Comparison of ENCODE assay signal across 9 mouse cellular contexts in genomic region chr5:130044201-130044695, GRCm38 (mm10). TPM values are rescaled to one million over a fixed set of nuclear protein-coding genes. Genes with fewer than 3 reads are reported as not detected.
DNase-seq lines count a peak whose midpoint lies in the region; ATAC-seq and TF ChIP-seq lines count a peak whose summit lies in the region.
"Had no signal": no experiment of that assay in that cellular context is flagged by ENCODE, and none has a peak within 500 bp of the region (broad histone marks: within the 10 kb centered on the region; RNA-seq: fewer than 3 reads in every experiment).

No protein-coding gene starts in this region.

- no peak overlapping the region for H3K4me3 ChIP-seq in kidney, embryonic 14.5 days (ENCODE audit: low read length)
- H3K4me3 ChIP-seq in liver, postnatal 0 days (ENCODE audit: low read depth, low read length): no peak overlapping the region
- no peak overlapping the region for H3K4me3 ChIP-seq in testis, adult 2 months (ENCODE audit: control insufficient read depth, low read depth, low read length)
- H3K4me3 ChIP-seq: stomach, embryonic 15.5 days had no signal

- TF ChIP-seq CTCF in liver, postnatal 0 days (IDR thresholded peaks at IDR 0.05; ENCODE audit: low read depth): peak; percentile 76
- peak; percentile 45; the same call in 1 of the 2 replicates for TF ChIP-seq CTCF in testis, adult 2 months (IDR thresholded peaks at IDR 0.05; ENCODE audit: control insufficient read depth, insufficient read depth, insufficient replicate concordance, low read depth, low read length)

- H3K9me3 ChIP-seq in kidney, embryonic 14.5 days (ENCODE audit: control insufficient read depth, low read length): no peaks in the 10 kb centered on the region
- no peaks in the 10 kb centered on the region for H3K9me3 ChIP-seq in liver, postnatal 0 days (ENCODE audit: low read length)
- H3K9me3 ChIP-seq: stomach, embryonic 15.5 days had no signal

- no peaks in the 10 kb centered on the region for H3K27me3 ChIP-seq in kidney, embryonic 14.5 days (ENCODE audit: control insufficient read depth, insufficient read depth, low read length)
- no peaks in the 10 kb centered on the region for H3K27me3 ChIP-seq in liver, postnatal 0 days (ENCODE audit: insufficient read depth, low read length)
- no peaks in the 10 kb centered on the region for H3K27me3 ChIP-seq in testis, adult 2 months (ENCODE audit: control insufficient read depth, insufficient read depth, low read length)
- H3K27me3 ChIP-seq: stomach, embryonic 15.5 days had no signal

- no peak for ATAC-seq in kidney, embryonic 14.5 days (ENCODE audit: low FRiP score, low TSS enrichment)
- peak; percentile 88 for ATAC-seq in liver, postnatal 0 days
- ATAC-seq in erythroid progenitor cell, adult 5-6 weeks (replicated peaks; ENCODE audit: low FRiP score, poor library complexity, severe bottlenecking): no peak

- no peak overlapping the region for H3K27ac ChIP-seq in kidney, embryonic 14.5 days (ENCODE audit: low read depth, low read length)
- H3K27ac ChIP-seq in liver, postnatal 0 days (ENCODE audit: low read depth): peak overlapping the region; percentile 74
- no peak overlapping the region for H3K27ac ChIP-seq in testis, adult 2 months (ENCODE audit: control insufficient read depth, insufficient read depth, low read depth, low read length)
- H3K27ac ChIP-seq: stomach, embryonic 15.5 days had no signal

- DNase-seq in kidney, adult 18-20 months: peak; percentile 53
- peak; percentile 89 for DNase-seq in NIH3T3 (ENCODE audit: low read depth)
- peak; percentile 85 to 87 for DNase-seq in cerebellum, postnatal 10 days
- peak; percentile 59 to 64 for DNase-seq in heart, postnatal 36 days
- peak; percentile 35 for DNase-seq in liver, postnatal 0 days

- peaks cover 65% of the 10 kb centered on the region for H3K36me3 ChIP-seq in kidney, embryonic 14.5 days (ENCODE audit: control insufficient read depth, insufficient read depth, low read length)
- H3K36me3 ChIP-seq in liver, postnatal 0 days (replicated peaks; ENCODE audit: insufficient read depth, low read length): peaks cover 64% of the 10 kb centered on the region
- peaks cover 18% of the 10 kb centered on the region for H3K36me3 ChIP-seq in testis, adult 2 months (ENCODE audit: control insufficient read depth, insufficient read depth, low read length)

- intact Hi-C loops in heart, postnatal 36 days (cut with DNase I): loop anchor here (1.0 to 5.0 kb wide), 2 partner anchors 33 to 95 kb away; no protein-coding TSS in a partner anchor

- no peak overlapping the region for H3K9ac ChIP-seq in kidney, embryonic 14.5 days (ENCODE audit: low read depth, low read length)
- H3K9ac ChIP-seq in liver, postnatal 0 days (replicated peaks): no peak overlapping the region
- H3K9ac ChIP-seq: stomach, embryonic 15.5 days had no signal

- TF ChIP-seq EP300 in liver, postnatal 0 days (IDR thresholded peaks at IDR 0.05; ENCODE audit: low read depth): no peak

- no peak overlapping the region for H3K4me2 ChIP-seq in kidney, embryonic 14.5 days (replicated peaks; ENCODE audit: low read depth, low read length)
- H3K4me2 ChIP-seq in liver, postnatal 0 days (ENCODE audit: low read depth, low read length): peak overlapping the region; percentile 7; the same call in 1 of the 2 replicates
- H3K4me2 ChIP-seq: stomach, embryonic 15.5 days had no signal

- WGBS in kidney, embryonic 14.5 days: 66% methylated on average over 7 of the region's 7 CpGs
- WGBS in liver, postnatal 0 days (ENCODE audit: insufficient replicate concordance): 55% methylated on average over 7 of the region's 7 CpGs

- no peaks in the 10 kb centered on the region for H3K4me1 ChIP-seq in kidney, embryonic 14.5 days (ENCODE audit: control insufficient read depth, insufficient read depth, low read length)
- H3K4me1 ChIP-seq in liver, postnatal 0 days (ENCODE audit: insufficient read depth): peaks cover 6% of the 10 kb centered on the region; the same call in 1 of the 2 replicates
- H3K4me1 ChIP-seq in testis, adult 2 months (ENCODE audit: control insufficient read depth, insufficient read depth, low read length): no peaks in the 10 kb centered on the region
- H3K4me1 ChIP-seq: stomach, embryonic 15.5 days had no signal

- TF ChIP-seq POLR2A in testis, adult 2 months (IDR thresholded peaks at IDR 0.05; ENCODE audit: control insufficient read depth, low read depth, low read length): no peak

RNA-seq across cellular contexts. Expression of gene Crcp, which starts 15.2 kb away (rescaled TPM):
- polyA plus RNA-seq in kidney, embryonic 14.5 days (2014; fragmentation: Nextera tagmentation; extraction: Ambion mirVana): 24.5 and 31.2 TPM in 2 replicates
- 10 to 100 TPM; 14.2 to 14.4 TPM for total RNA-seq in heart, postnatal 36 days (2021)
- 19.3 and 20.8 TPM in 2 replicates for polyA plus RNA-seq in liver, postnatal 0 days (2015; fragmentation: Nextera tagmentation; extraction: Ambion mirVana)
- polyA plus RNA-seq in testis, adult 2 months (2012; rRNA removed): 56.0 and 56.5 TPM in 2 replicates
- total RNA-seq in erythroid progenitor cell, adult 5-6 weeks (2015; ENCODE audit: low replicate concordance): 15.1 and 31.4 TPM in 2 replicates
- 17.2 and 18.1 TPM in 2 replicates for total RNA-seq in erythroid progenitor cell, adult 5-6 weeks (2017; ENCODE audit: low replicate concordance)

RNA-seq across cellular contexts. Expression of gene Asl, which starts 15.2 kb away (rescaled TPM):
- 40.3 and 46.4 TPM in 2 replicates for polyA plus RNA-seq in kidney, embryonic 14.5 days (2014; fragmentation: Nextera tagmentation; extraction: Ambion mirVana)
- 1 to 10 TPM; 8.4 to 9.1 TPM for total RNA-seq in heart, postnatal 36 days (2021)
- 291 and 304 TPM in 2 replicates for polyA plus RNA-seq in liver, postnatal 0 days (2015; fragmentation: Nextera tagmentation; extraction: Ambion mirVana)
- 16.5 and 17.1 TPM in 2 replicates for polyA plus RNA-seq in testis, adult 2 months (2012; rRNA removed)
- total RNA-seq in erythroid progenitor cell, adult 5-6 weeks (2015; ENCODE audit: low replicate concordance): 8.6 and 10.9 TPM in 2 replicates
- 1.8 TPM in 1 of 2 replicates, not detected in the other for total RNA-seq in erythroid progenitor cell, adult 5-6 weeks (2017; ENCODE audit: low replicate concordance)

RNA-seq across cellular contexts. Expression of gene Tpst1, which starts 28.9 kb away (rescaled TPM):
- 61.8 and 70.7 TPM in 2 replicates for polyA plus RNA-seq in kidney, embryonic 14.5 days (2014; fragmentation: Nextera tagmentation; extraction: Ambion mirVana)
- 10 to 100 TPM; 12.0 to 12.8 TPM for total RNA-seq in heart, postnatal 36 days (2021)
- 23.8 and 26.0 TPM in 2 replicates for polyA plus RNA-seq in liver, postnatal 0 days (2015; fragmentation: Nextera tagmentation; extraction: Ambion mirVana)
- 58.7 and 59.6 TPM in 2 replicates for polyA plus RNA-seq in testis, adult 2 months (2012; rRNA removed)
- total RNA-seq in erythroid progenitor cell, adult 5-6 weeks (2015; ENCODE audit: low replicate concordance): 5.0 and 11.7 TPM in 2 replicates
- total RNA-seq in erythroid progenitor cell, adult 5-6 weeks (2017; ENCODE audit: low replicate concordance): 4.5 and 9.1 TPM in 2 replicates

RNA-seq across cellular contexts. Expression of gene Gusb, which starts 41.4 kb away (rescaled TPM):
- 49.8 and 58.7 TPM in 2 replicates for polyA plus RNA-seq in kidney, embryonic 14.5 days (2014; fragmentation: Nextera tagmentation; extraction: Ambion mirVana)
- 10 to 100 TPM; 13.3 to 15.6 TPM for total RNA-seq in heart, postnatal 36 days (2021)
- 26.3 and 29.3 TPM in 2 replicates for polyA plus RNA-seq in liver, postnatal 0 days (2015; fragmentation: Nextera tagmentation; extraction: Ambion mirVana)
- 6.2 and 7.7 TPM in 2 replicates for polyA plus RNA-seq in testis, adult 2 months (2012; rRNA removed)
- total RNA-seq in erythroid progenitor cell, adult 5-6 weeks (2015; ENCODE audit: low replicate concordance): 24.9 and 27.2 TPM in 2 replicates
- 5.4 and 15.1 TPM in 2 replicates for total RNA-seq in erythroid progenitor cell, adult 5-6 weeks (2017; ENCODE audit: low replicate concordance)

Comparison
In these comparisons a context has a peak if more than half of its experiments do, and no peak if none do; other contexts are left out.
1. DNase-seq: peak in every context shown above with its lines; median percentile 89 in NIH3T3; 86 in cerebellum, postnatal 10 days; 62 in heart, postnatal 36 days; 53 in kidney, adult 18-20 months; 35 in liver, postnatal 0 days.